Mouse (Mus musculus): ENCODE data around the gene Gm11168.
"Not testable (repeated sequence)": the region's sequence is repeated elsewhere in the genome, so short reads cannot be mapped to it uniquely, and the experiment has no call there.

DNA sequence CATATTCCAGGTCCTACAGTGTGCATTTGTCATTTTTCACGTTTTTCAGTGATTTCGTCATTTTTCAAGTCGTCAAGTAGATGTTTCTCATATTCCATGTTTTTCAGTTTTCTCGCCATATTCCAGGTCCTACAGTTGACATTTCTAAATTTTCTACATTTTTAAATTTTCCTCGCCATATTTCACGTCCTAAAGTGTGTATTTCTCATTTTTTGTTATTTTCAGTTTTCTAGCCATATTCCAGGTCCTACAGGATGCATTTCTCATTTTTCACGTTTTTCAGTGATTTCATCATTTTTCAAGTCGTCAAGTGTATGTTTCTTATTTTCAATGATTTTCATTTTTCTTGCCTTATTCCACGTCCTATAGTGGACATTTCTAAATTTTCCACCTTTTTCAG lies 23.6 kb downstream of the Gm11168 start:
- TF ChIP-seq CTCF (IDR thresholded peaks at IDR 0.05; ENCODE audit: control insufficient read depth, insufficient read depth, insufficient read length); MYOD1 (IDR thresholded peaks at IDR 0.05; ENCODE audit: control insufficient read depth, insufficient read length, low read depth); USF1 (IDR thresholded peaks at IDR 0.05; ENCODE audit: low read depth); MAX (IDR thresholded peaks at IDR 0.05); MYOG (IDR thresholded peaks at IDR 0.05; ENCODE audit: control insufficient read depth, extremely low read depth, insufficient read length); CEBPB (IDR thresholded peaks at IDR 0.05; ENCODE audit: low read depth): not testable (repeated sequence)

Data from C2C12 (cell line).